Mouse (Mus musculus) embryo, embryonic 10.5 days (tissue): Measurements from ENCODE around the gene Mtmr12.

Experiments used
- DNase-seq: peaks from one replicate; pipeline ENCODE4 v3.0.0-alpha.2; 2015; ENCODE audit warnings: low spot score

Mtmr12 gene

GRCm38 (mm10) chr15:12275091-12275623, 70.3 kb downstream of the Mtmr12 start:
- DNase-seq, result no peak

DNA sequence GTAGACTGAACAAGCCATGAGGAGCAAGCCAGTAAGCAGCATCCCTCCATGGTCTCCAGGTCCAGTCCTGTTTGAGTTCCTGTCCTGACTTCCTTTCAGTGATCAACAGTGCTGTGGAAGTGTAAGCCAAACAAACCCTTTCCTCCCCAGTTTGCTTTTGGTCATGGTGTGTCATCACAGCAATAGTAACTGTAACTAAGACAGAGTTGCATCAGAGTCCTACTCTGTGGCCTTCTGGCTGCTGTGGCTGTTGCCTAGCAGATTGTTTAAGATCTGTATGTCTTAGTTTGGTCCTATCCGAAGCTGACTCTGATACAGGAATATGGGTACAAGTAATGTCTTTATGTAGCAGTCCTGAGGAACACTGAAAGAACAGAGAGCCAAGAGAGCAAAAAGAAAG, 75.0 kb downstream of the Mtmr12 start:
- no peak for DNase-seq

- DNase-seq, result no peak
Measured at GRCm38 (mm10) chr15:12284794-12285534, 80.1 kb downstream of the Mtmr12 start.

GRCm38 (mm10) chr15:12285535-12285809, 80.6 kb downstream of the Mtmr12 start:
- no peak for DNase-seq

GRCm38 (mm10) chr15:12290330-12290729, 85.5 kb downstream of the Mtmr12 start:
- DNase-seq, result no peak

DNA sequence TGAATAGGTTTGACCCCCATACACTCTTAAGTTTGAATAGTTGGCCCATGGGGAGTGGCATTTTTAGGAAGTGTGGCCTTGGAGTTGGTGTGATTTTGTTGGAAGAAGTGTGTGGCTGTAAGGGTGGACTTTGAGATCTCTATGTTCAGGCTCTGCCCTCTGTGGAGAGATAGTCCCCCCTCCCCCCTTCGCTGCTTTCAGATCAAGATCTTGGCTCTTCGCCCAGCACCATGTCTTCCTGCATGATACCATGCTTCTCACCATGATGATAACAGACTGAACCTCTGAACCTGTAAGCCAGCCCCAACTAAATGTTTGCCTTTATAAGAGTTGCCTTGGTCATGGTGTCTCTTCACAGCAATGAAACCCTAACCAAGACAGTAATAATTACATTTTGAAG, 86.9 kb downstream of the Mtmr12 start:
- no peak for DNase-seq

GRCm38 (mm10) chr15:12296228-12296627, 91.4 kb downstream of the Mtmr12 start:
- DNase-seq, result no peak

DNA sequence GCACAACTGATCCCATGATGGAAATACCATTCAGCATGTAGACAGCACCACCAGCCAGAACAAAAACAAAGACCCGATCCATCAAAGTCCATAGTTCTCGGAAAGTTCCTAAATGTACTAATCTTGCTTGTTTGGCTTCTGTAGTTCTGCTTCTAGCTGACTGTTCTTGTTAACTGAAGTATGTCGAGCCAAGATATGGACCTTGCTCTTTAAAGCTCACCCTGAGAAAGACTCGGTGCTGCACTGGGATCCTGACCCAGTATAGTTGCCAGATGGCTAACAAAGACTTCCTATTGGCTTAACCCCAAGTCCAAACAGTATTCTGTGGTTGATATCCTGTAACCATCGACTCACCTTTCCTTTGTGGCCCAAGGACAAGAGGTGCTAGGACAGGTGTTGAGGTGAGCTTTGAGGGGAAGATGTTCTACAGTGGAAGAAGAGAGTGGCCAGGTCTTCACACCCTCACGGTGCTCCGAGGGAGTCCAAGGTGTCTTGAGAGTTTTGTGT, 93.5 kb downstream of the Mtmr12 start:
- no peak for DNase-seq

DNA sequence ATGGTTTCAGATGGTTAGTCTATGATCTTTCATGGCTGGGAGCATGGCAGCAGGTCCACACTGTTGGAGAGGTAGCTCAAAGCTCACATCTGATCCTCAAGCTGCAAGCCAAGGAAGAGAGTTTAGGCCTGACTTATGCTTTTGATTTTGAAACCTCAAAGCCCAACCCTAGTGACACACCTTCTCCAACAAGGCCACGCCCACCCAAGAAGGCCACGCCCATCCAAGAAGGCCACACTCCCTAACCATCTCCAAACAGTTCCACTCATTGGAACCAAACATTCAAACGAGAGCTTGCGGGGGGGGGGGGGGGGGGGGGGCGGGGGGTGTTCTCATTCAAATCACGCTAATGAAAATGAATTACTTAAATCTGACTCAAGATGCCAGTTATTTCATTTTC, 96.9 kb downstream of the Mtmr12 start:
- no peak for DNase-seq

- DNase-seq, result no peak
Measured at GRCm38 (mm10) chr15:12306188-12307071, 101.6 kb downstream of the Mtmr12 start.

DNA sequence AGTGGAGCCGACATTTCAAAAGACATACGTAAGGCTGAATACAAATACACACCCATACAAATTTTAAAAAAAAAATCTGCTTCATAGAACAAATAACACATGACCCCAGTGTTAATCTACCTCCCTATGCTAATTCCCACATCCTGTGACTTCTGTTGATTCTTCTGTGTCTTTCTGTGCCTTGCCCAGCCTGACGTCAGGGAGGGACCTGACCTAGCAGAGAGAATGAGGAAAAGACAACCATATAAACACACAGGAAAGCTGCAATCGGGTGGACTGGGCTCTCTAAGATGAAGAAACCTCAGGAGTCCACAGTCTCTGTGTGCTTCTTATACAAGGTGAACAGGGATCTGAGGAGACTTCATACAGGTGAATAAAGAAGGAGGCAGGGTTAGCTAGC, 102.3 kb downstream of the Mtmr12 start:
- DNase-seq, result no peak

- DNase-seq, result no peak
Measured at GRCm38 (mm10) chr15:12308539-12308938, 103.7 kb downstream of the Mtmr12 start.

- no peak for DNase-seq
Measured at GRCm38 (mm10) chr15:12310676-12311075, 105.8 kb downstream of the Mtmr12 start.

- no peak for DNase-seq
Measured at GRCm38 (mm10) chr15:12311465-12311864, 106.6 kb downstream of the Mtmr12 start.

- DNase-seq, result no peak
Measured at GRCm38 (mm10) chr15:12313255-12313654, 108.4 kb downstream of the Mtmr12 start.

- no peak for DNase-seq
Measured at GRCm38 (mm10) chr15:12314584-12314983, 109.8 kb downstream of the Mtmr12 start.

DNA sequence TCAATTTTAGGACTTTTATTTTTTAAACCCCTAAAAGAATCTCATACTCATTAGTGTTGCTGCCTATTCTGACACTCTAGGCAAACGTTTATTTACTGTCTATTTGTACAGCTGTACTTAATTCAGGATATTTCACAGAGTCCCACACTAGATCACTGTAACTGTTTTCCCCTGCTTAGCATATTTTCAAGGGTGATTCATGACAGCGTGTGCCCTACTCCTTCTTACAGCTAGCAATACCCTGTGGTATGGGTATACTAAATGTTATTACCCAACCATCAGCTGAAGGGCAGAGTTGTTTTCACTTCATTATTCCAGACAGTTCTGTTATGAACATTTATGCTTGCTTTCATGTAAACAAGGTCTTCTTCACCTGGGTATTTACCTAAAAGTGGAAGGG, 111.2 kb downstream of the Mtmr12 start:
- no peak for DNase-seq

GRCm38 (mm10) chr15:12317290-12317689, 112.5 kb downstream of the Mtmr12 start:
- DNase-seq, result no peak

- DNase-seq, result no peak
Measured at GRCm38 (mm10) chr15:12318451-12318850, 113.6 kb downstream of the Mtmr12 start.

DNA sequence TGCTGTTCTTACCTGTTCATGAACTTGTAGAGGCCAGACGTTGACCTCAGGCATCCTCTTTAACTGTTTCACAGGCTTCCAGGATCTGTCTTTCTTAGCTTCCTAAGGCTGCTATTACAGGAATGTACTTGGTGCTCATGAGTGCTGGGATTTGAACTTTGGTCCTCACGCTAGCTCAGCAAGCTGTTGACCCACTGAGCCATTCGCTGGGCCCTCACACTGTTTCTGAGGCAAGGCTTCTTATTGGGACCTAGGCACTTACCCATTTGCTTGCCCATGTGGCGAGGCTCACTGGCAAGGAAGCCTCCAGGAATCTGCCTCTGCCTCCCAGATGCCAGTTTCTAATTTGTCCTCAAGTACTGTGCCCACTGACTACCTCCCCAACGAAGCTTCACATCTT, 115.1 kb downstream of the Mtmr12 start:
- peak; percentile 6 for DNase-seq

GRCm38 (mm10) chr15:12320441-12321090, 115.7 kb downstream of the Mtmr12 start:
- no peak for DNase-seq

DNA sequence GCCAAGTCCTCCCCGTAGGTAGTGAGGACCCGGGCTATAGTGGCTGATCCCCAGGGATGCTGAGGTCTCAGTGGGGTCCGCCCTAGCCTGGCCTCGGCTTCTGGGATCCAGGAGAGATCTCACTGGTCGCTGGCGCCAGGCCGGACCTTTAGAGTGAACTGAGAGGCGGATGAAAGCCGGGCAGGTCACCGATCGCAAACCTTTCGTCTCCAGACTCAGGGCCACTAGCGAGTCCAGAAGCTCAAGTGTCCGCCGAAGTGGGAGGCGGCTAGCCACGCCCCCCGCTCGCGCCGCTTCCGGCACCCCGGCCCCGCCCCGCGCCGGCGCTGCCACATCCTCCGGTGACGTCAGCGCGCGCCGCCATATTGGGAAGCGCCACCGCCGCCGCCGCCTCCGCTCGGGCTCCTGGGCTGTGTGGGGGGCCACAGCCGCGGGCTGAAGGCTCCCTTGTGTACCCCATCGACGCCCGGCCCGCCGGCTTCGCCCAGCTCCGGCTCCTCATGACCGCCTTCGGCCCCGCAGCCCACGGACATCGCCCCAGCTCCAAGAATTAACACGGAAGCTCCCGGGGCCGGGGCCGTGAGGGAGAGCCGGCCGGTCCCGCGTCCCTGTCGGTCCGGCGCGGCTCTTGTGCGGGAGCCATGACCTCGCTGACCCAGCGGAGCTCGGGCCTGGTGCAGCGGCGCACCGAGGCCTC, 116.4 kb downstream of the Mtmr12 start, which contains the start of gene Golph3:
Gene Golph3, plus strand, starts transcription at position 360 of the 697 bp plus-strand sequence.
- peak; percentile 97 for DNase-seq
